Mouse (Mus musculus) mesoderm, embryonic 11.5 days (tissue): ENCODE results near the gene Prrc2a.

Source experiments
- DNase-seq: peaks from one replicate; pipeline ENCODE4 v3.0.0-alpha.2; 2012; ENCODE audit warnings: low read depth, low spot score

The Prrc2a gene

DNA sequence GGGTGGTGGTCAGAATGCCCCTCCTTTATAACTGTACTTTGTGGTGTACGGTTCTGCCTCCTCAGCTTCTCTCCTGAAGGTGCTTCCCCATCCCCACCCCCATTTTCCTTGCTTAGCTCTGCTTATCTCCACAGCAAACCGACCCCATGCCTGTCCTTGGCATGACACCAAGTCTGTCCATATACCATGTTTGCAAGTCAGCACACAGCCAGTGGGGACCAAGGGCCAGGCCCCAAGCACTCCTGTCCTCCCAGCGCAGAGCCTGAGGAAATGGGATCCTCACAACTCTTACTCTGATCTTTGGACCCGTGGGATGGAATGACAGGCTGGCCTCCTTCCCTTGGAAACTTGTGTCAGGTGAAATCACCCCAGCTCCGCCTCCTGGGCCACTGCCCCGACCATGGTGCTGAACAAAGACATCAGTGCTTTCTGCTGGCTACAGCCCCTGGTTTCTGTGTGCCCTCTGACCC, 61.4 kb downstream of the Prrc2a start:
- no peak for DNase-seq

DNA sequence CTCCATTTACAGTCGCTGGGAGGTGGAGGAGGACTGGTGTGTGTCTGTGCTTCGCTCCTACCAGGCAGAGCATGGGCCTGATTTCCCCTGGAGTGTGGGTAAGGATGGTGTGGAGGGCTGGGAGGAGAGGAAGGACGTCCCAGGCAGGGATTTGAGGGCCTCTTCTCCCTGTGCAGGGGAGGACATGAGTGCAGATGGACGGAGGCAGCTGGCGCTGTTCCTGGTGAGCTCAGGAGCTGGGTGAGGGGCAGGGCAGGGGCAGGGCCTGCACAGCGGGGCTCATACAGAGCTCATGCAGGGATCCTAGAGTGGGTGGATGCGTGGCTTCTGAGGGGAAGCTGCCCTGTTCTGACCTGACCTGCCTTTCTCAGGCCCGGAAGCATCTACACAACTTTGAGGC, 62.4 kb downstream of the Prrc2a start:
- no peak for DNase-seq

DNA sequence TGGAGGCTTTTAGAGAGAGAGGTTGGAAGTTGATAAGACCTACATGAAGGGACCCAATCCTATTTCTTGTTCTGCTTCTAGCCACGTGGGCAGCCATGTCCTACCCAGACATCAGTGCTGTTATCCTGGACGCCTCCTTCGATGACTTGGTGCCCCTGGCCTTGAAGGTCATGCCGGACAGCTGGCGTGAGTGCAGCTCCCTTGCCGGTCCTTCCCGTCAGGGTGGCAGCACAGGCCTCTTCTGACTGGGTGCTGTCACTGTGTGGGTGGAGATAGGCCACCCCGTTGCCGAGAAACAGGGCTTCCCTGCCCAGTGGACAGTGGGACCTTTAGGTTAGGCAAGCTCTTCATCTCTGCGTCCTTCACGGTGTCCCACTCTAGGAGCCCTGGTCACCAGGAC, 63.5 kb downstream of the Prrc2a start:
- no peak for DNase-seq

DNA sequence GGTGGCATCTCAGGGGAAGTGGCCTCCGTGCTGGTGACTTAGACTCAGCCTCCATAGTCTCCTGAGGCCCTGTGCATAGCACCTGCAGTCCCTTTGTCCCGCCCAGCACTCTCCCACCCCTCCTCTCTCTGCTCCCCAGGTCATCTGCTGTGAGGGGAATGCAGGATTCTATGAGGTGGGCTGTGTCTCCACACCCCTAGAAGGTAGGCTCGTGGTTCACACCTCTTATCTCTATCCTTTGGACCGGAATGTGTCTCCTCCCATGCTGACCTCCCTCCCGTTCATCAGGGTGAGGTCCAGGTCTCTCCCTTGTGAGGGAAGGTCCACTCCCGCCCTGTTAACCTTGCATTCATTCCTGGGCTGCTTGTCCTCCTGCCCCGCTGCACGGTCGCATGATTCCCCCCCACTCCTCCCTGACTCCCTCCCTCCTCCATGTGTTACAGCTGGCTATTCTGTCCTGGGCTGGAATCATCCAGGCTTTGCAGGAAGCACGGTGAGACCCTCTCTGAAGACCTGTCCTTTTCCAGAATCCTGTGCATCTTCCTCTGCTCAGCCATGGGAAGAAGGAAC, 64.4 kb downstream of the Prrc2a start:
- no peak for DNase-seq
